Mouse (Mus musculus) liver, adult 2 months (tissue): Measurements from ENCODE around the gene Nrtn.

Experiments
- CTCF ChIP-seq: fragments of 200-500 bp; IDR thresholded peaks from 2 replicates; pipeline ENCODE4 v1.5.1; 2011; ENCODE audit warnings: low read depth, low read length, control low read depth
- POLR2A ChIP-seq: fragments of 200-500 bp; IDR thresholded peaks from 2 replicates; pipeline ENCODE4 v1.6.1; 2011; ENCODE audit warnings: low read length, control low read depth; ENCODE audit not compliant: insufficient read depth; ENCODE audit errors: extremely low read depth

DNA sequence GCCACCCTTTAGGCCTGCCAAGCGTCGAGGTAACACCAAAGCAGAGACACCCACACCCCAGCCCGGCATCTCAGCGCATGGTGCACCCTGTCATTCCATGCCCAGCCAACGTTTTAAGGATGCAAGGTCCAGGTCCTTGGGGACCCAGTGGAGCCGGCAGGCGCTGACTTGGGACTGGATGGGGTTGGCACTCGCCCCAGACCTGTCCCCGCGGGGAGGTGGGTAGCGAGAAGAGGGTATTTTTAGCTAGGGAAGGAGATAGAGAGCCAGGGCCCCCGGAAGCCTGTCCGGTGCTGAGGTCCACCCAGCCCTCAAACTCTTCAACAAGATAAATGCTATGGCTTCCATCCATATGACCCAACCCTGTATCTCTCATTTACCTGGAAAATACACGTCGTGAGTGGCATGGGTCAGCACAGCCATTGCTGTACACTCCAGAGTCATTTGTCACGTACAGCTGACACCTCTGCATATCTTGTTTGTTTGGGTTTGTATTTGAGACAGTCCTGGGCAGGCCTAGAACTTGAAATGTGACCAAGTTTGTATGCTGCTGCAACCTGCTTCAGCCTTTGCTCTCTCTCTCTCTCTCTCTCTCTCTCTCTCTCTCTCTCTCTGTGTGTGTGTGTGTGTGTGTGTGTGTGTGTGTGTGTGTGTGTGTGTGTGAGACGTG, 17.1 kb downstream of the Nrtn start:
- TF ChIP-seq CTCF (no peak), POLR2A (no peak)
